Comparison of ENCODE assay signal across 19 mouse cellular contexts in the genomic region with DNA sequence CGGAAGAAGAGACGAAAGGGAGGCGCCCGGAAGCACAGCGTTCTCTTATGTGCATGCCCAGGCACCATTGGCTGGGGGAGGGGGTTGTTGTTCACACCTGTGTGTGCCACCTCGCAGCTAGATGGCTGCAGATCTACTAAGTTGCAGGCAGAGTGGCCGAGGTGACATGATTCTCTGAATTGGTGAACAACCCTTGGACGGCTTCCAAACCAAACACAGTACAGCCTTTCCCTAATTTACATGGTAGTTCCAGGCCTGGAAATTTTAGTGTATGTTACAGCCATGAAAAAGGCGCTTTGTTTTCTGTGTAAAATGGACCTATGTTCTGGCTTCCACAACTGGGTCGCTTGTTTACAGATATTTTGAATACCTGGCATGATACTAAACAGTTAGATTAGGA.
A peak's percentile ranks its signal among the peaks of the same experiment; 100 is the strongest.
DNase-seq lines count a peak whose midpoint lies in the region; ATAC-seq lines count a peak whose summit lies in the region.
"Had no signal": no experiment of that assay in that cellular context is flagged by ENCODE, and none has a peak within 500 bp of the region (broad histone marks: within the 10 kb centered on the region; RNA-seq: fewer than 3 reads in every experiment).

No protein-coding gene starts in this region.

- H3K9ac ChIP-seq in embryonic facial prominence, embryonic 14.5 days (ENCODE audit: low read depth, low read length): no peak overlapping the region
- H3K9ac ChIP-seq in midbrain, embryonic 13.5 days (replicated peaks): no peak overlapping the region
- H3K9ac ChIP-seq: forebrain, postnatal 0 days; hindbrain, embryonic 12.5 days had no signal

- no peak overlapping the region for H3K27ac ChIP-seq in embryonic facial prominence, embryonic 14.5 days (replicated peaks; ENCODE audit: low read depth, low read length)
- no peak overlapping the region for H3K27ac ChIP-seq in midbrain, embryonic 13.5 days
- H3K27ac ChIP-seq: hindbrain, embryonic 12.5 days had no signal

- peaks cover 16% of the 10 kb centered on the region for H3K4me1 ChIP-seq in embryonic facial prominence, embryonic 14.5 days (ENCODE audit: control insufficient read depth, insufficient read depth, low read length)
- H3K4me1 ChIP-seq in midbrain, embryonic 13.5 days (replicated peaks): no peaks in the 10 kb centered on the region

- H3K4me2 ChIP-seq in embryonic facial prominence, embryonic 14.5 days (ENCODE audit: low read depth, low read length): no peak overlapping the region
- no peak overlapping the region for H3K4me2 ChIP-seq in midbrain, embryonic 13.5 days (replicated peaks)
- H3K4me2 ChIP-seq: hindbrain, embryonic 12.5 days had no signal

- no peak for ATAC-seq in embryonic facial prominence, embryonic 14.5 days (ENCODE audit: low read depth)
- no peak for ATAC-seq in midbrain, embryonic 13.5 days
- ATAC-seq: forebrain, postnatal 0 days; intestine, postnatal 0 days; lung, postnatal 0 days had no signal

- no peaks in the 10 kb centered on the region for H3K36me3 ChIP-seq in embryonic facial prominence, embryonic 14.5 days (ENCODE audit: control insufficient read depth, insufficient read depth, low read length)
- no peaks in the 10 kb centered on the region for H3K36me3 ChIP-seq in midbrain, embryonic 13.5 days
- H3K36me3 ChIP-seq: hindbrain, embryonic 12.5 days had no signal

- 75% methylated on average over 10 of the region's 10 CpGs for WGBS in embryonic facial prominence, embryonic 14.5 days
- WGBS in midbrain, embryonic 13.5 days: 90% methylated on average over 10 of the region's 10 CpGs

- no peaks in the 10 kb centered on the region for H3K27me3 ChIP-seq in embryonic facial prominence, embryonic 14.5 days (replicated peaks; ENCODE audit: control insufficient read depth, insufficient read depth, low read length)
- no peaks in the 10 kb centered on the region for H3K27me3 ChIP-seq in midbrain, embryonic 13.5 days
- H3K27me3 ChIP-seq: hindbrain, embryonic 12.5 days had no signal

- H3K4me3 ChIP-seq in embryonic facial prominence, embryonic 14.5 days (ENCODE audit: low read depth, low read length): no peak overlapping the region
- no peak overlapping the region for H3K4me3 ChIP-seq in midbrain, embryonic 13.5 days (replicated peaks)
- H3K4me3 ChIP-seq: hindbrain, embryonic 12.5 days had no signal

- peak; percentile 33 to 43 for DNase-seq in kidney, postnatal 25 days
- DNase-seq in kidney, adult 18-20 months: no peak
- peak; percentile 10 for DNase-seq in urinary bladder, adult 2 months (ENCODE audit: low spot score)
- DNase-seq in urinary bladder, adult 18-20 months (ENCODE audit: low spot score in 2 of 2): no peak
- DNase-seq in embryonic facial prominence, embryonic 14.5 days (ENCODE audit: low spot score): peak; percentile 47
- DNase-seq in adrenal gland, postnatal 14 days: no peak
- DNase-seq: adrenal gland, postnatal 36 days; cerebellum, adult 9-10 months; forebrain, postnatal 0 days; kidney, postnatal 14 days; layer of hippocampus, postnatal 36 days; midbrain, embryonic 14.5 days; right cerebral cortex, postnatal 25 days; spleen, adult 18-20 months; thymus, postnatal 14 days had no signal

- H3K9me3 ChIP-seq in embryonic facial prominence, embryonic 14.5 days (ENCODE audit: control insufficient read depth, low read length): no peaks in the 10 kb centered on the region
- H3K9me3 ChIP-seq in midbrain, embryonic 13.5 days: no peaks in the 10 kb centered on the region
- H3K9me3 ChIP-seq: hindbrain, embryonic 12.5 days had no signal

Comparison
In these comparisons a context has a peak if more than half of its experiments do, and no peak if none do; other contexts are left out.
1. DNase-seq: peak in kidney, postnatal 25 days (2 of 2), urinary bladder, adult 2 months (single experiment) and embryonic facial prominence, embryonic 14.5 days (single experiment); none in kidney, adult 18-20 months (single experiment), urinary bladder, adult 18-20 months (0 of 2) and adrenal gland, postnatal 14 days (single experiment).